Mouse (Mus musculus) heart, postnatal 4 days (tissue): ENCODE measurements around the gene Bsdc1. TPM values are rescaled to one million over a fixed set of nuclear protein-coding genes. Genes with fewer than 3 reads are reported as not detected.

Source experiments
- DNase-seq: peaks from one replicate; pipeline ENCODE4 v3.0.0; 2021
- total RNA-seq, 2 experiments: library from RNA; stranded (reverse); gene quantifications; 2 replicates each; pipeline ENCODE4 v1.2.3; 2021

Gene Bsdc1
- total RNA-seq, 2 experiments from 2014 or later = 34.0 to 36.6 TPM

DNA sequence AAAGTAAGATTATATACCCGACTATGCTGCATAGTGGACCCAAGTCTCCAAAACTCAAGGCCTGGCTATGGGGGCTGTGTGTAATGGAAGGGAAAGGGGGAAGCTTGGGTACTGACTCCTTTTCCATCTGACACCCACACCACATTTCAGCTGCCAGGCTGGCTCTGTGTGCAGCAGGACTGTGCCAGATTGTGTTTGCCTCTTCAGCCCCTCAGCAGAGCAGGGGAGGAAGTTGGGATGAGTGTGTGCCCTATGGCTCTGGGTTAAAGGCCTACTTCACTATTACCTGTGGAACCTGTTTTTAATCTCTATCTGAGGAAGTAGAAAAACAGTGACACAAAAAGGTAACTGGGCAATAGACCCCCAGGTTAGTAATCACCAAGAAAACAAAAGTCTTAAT lies 19.7 kb downstream of the Bsdc1 start:
- no peak for DNase-seq

DNA sequence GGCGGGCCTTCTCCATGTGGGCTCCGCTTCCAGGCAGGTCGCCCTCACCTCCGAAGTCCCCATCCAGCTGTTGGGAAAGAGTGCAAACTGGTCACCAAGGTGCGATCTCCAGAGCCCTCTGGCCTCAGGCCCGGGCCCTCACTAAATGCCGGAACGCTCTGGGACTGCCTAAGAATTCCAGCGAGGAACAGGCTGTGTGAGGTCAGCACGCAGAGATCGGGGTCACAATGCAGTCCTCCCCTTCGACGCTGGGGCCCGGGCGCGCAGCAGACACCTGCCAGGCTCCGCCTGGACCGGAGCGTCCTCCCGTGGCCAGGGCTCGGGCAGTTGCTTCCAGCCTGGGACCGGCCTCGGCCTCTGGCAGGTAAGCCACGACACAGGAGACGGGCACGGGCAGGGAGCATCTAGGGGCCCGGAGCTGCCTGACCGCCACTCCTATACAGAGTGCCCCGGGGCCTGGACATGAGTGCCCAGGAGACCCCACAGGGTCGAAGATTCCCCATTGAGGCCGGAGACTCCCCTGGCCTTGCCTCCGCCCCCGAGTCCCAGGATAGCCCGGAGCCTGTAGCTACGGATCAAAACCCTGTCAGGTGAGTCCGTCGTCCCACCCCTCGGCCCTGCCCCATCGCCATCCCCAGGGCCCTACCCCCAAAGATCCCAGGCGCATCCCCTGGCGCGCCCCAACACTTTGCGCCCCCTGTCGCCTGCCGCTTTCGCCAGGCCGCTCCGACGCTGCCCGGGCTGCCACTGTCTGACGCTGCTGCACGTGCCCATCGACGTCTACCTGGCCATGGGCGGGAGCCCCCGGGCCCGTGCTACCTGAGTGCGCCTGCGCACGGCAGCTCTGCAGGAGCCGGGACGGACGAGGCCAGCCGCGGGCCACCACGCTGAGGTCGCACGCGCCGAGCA lies 29.8 kb downstream of the Bsdc1 start, which contains the start of the genes Tssk3 and Fam229a:
TSS of gene Tssk3 (minus strand) at position 51 of the 909 bp plus-strand sequence.
TSS of gene Fam229a (plus strand) at position 219 of the 909 bp plus-strand sequence.
- no peak for DNase-seq

DNA sequence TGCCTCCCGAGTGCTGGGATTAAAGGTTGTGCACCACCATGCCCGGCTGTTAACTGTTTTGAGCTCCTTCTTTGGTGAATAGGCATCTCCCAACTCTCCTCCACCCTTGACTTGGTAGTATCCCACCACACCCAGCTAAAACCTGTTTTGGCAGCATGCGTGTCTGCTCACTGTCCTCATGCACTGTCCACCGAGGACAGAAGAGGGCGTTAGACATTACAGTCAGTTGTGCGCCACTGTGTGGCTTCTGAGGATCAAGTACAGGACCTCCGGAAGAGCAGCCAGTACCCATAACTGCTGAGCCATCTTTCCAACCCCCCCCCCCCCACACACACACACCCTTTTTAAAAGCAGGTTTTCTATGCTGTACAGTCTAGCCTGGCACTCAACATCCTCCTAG lies 33.3 kb downstream of the Bsdc1 start:
- DNase-seq = no peak

DNA sequence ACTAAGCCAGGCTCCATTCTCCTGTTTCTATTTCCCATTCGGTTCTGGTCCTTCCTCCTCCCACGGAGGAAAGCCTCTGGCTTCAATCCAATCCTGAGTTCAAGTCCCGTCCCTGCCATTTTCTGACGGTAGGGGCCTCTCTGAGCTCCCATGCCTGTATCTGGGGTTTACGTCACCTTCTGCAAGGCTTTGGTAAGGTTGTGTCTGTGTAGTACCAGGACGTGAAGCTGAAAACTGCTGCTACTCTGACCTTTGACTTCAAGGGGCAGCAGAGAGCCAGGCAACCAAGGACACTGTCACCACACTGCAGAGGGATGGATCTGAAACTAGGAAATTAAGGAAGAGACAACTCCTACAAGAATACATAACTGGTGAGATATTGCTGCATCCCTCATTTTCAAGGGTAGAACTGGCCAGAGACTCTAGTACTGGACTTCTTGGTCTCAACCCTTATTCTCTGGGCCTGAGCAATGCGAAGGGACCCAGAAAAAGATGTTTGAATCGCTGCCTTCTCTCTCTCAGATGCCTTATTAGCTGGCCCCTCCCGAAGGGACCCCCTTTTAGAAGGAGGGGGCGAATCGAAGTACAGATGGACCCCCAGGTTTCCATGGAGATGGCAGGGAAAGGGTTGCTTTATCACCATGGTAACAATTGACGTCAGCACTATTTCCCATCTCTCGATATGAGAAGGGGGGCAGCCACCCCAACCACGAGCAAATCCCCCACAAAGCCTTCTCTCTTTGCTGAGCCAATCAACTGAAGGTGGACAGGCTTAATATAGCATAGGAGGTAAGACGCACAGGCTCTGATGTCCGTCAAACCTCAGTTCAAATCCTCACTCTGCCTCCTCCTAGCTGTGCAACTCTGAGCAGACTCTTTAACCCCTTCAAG lies 34.5 kb downstream of the Bsdc1 start:
- DNase-seq = no peak

DNA sequence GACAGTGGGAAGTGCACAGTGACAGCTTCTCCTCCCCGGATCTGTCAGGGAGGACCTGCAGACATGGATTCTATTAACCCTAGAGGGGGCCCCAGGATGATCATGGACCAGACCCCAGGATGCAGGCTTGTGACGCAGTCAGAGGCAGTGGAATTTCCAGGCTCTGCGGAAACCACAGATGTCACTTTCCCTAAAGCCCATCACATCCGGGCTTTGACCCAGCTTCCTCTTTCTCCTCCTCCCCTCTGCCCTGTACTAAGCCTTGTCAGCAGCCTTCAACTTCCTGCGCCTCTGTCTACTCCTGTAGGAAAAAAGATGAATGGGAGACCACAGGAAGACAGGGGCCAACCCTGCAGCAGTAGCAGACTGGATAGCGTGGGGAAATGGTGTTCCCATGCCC lies 35.2 kb downstream of the Bsdc1 start:
- no peak for DNase-seq

DNA sequence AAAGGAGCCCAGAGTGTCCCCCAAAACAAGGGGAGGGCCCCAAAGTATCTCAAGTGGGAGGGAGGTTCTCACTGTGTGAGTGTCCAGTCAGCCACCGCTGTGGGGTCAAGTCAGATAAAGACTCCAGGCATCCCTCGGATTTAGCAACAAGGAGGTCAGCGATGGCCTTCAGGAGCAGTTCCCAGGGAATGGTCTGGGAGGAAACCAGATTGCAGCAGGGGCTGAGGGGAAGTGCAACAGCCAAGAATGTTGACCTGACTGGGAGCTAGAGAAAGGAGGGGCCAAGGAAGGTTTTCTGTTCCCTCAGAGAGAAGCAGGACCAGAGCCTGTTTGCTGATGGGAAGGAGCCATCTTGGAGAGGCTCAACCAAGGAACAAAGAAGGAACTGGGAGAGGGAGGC lies 37.6 kb downstream of the Bsdc1 start:
- DNase-seq = no peak

DNA sequence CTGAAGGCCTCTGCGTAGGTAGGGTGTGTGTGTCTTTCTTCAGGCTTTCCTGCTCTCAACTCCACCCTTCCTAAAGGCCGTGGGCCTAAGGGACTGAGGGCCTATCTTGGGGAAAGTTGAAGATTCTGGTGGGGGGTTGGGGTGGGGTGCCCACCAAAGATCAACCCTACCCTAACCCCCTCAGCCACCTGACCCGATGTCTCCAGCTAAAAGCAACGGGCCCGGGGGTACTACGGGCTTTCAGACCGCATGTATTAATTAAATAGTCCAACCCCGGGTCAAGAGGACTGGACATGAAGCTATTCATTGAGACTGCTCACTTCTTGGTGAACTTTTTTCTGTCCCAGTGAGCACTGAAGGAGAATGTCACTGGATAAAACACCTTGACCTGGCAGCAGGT lies 38.6 kb downstream of the Bsdc1 start:
- no peak for DNase-seq

DNA sequence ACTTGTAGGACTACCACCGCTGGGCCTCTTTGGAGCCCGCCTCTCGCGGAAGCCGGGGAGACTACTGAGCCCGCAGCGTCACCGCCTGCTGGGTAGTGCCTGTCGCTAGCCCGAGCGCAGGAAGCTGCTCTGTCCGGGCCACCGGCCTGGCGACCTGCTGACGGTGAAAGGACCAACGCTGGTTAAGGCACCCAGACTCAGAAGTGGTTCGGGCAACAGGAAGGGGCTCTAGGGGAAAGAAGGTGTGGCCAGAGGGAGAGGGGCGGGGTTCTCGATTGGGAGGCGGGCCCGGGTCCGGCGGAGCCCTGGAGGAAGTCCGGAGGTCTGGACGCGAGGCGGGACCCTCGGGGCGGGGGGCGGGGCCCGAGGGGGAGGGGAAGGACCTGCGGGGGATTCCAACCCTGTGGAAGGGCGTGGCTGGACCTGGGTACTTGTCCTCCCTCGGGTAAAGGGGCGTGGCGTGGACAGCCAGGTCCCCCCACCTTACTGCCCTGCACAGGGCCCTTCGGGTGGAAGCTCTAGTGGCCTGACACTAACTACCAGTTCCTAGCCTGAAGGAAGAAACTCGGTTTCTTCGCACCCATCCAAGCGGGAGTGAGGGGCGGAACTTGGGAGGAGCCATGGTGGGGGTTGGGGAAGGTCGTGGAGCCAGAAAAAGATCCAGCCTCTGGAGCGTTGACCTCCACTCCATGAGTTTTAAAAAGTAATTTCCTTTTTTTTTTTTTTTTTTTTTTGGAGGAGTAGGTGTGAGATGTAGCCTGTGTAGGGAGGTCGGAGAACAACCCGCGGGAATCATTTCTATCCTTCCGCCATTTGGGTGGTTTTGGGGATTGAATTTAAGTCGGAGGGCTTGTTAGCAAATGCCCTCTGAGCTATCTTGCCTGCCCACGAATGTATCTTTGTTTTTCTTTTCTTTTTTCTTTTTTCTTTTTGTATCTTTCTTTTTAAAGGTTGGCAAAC lies 39.5 kb downstream of the Bsdc1 start:
- peak; percentile 92 for DNase-seq

DNA sequence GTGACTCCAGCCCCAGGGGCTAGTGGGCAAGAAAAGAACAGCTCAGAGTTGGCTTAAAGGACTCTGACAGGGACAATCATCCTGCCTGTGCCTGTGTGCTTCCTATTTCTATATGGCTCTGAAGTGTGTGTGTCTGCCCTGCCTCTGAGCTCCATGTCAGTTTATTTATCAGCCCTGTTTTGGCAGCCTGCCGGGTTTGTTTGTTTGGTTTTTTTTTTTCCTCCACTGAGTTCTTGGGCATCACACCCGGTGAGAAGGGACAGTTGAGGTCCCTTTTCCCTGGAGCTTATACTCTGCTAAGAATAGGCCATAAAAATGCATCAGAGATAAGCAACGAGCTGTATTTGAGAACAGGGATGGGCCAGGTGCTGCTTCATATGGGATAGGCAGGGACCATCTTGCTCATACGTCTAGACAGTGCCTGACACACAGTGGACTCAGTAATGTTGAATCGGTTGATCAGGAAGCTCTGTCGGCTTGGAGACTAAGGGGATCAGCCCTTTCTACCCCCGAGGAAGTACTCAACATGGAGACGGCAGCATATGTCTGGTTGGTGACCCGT lies 41.0 kb downstream of the Bsdc1 start:
- no peak for DNase-seq

DNA sequence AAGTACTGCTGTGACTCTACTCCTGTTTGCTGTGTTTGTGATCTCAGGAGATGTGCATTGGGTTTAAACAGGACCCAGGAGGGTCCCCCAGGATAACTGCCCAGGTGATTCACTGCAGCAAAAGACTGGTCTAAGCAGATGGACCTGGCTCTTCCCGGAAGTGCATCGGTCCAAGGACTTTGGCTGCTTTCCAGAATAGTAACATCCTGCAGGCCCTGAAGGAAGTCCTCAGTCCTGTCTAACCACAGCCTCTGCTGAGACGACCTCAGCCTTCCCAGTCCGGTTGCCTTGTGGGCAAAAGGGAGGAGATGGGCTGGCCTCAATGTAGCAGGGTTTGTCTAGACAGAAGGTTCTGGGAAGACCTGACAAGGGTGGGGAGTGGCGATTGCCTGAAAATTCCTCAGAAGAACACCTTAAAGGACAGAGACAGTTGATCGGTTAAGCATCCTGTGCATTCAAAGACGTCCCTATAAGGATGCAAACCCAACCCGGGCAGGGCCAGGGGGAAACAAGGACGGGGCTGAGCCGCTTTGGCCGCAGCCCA lies 41.6 kb downstream of the Bsdc1 start:
- no peak for DNase-seq

DNA sequence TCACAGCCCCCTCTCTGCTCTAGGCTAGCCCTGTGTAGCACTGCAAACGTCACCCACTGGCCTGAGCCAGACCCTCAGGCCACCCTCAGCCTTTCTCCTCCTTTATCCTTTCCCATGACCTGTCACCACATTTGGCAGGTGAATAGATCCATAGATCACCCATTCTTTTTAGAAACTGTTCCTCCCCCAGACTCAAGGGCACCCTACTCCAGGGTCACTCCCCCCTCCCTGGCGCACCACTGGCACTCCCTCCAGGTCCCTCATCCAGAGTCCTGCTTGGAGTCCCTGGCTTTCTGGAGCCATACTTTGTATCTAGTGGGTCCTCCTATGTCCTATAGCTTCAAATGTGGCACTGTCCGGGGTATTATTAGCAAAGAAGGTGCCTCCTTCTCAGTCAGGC lies 44.1 kb downstream of the Bsdc1 start:
- no peak for DNase-seq

DNA sequence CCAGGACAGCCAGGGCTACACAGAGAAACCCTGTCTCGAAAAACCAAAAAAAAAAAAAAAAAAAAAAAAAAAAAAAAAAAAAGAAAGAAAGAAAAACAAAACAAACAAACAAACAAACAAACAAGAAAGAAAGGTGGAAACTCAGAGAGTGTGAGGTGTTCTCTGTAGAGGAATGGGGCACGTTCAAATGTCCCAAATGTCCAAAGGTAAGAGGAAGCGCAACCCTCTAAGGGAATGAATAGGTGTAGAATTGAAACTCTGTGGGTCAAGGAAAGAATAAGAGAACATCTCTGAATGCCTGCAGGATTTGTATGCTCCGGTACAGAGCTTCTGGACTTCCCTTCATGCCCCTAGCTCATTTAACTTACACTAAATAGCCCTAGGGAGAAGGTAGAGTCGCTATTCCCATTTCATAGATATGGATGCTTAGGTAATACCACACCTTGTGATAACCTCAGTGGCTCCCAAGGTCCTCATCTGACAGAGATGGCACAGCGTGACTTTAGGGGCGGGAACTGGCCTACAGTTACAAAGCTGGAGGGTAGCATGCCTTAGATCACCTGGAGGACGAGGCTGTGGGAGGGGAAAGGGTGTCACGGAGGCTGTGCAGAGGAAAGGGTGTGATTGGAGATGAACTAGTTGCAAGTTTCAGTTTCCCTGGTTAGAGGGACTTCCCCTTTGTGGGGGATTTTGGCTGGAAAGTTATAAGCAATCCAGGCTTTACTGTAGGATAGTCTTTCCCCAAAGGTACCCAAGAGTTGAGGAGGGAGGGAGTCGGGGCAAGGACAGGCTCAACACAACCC lies 46.3 kb downstream of the Bsdc1 start:
- no peak for DNase-seq

DNA sequence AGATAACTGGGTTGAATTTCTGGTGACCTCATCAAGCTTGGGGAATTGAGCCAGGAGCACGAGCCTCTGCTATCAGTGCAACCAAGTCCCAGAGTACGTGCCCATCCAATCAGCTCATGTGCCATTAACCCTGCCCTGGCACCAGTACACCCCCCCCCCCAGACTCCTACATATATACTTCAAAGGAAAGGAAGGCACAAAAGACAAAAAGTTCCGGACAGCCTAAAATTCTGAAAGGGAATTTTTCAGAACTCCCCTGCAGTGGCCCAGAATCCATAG lies 46.8 kb downstream of the Bsdc1 start:
- DNase-seq = peak; percentile 53

DNA sequence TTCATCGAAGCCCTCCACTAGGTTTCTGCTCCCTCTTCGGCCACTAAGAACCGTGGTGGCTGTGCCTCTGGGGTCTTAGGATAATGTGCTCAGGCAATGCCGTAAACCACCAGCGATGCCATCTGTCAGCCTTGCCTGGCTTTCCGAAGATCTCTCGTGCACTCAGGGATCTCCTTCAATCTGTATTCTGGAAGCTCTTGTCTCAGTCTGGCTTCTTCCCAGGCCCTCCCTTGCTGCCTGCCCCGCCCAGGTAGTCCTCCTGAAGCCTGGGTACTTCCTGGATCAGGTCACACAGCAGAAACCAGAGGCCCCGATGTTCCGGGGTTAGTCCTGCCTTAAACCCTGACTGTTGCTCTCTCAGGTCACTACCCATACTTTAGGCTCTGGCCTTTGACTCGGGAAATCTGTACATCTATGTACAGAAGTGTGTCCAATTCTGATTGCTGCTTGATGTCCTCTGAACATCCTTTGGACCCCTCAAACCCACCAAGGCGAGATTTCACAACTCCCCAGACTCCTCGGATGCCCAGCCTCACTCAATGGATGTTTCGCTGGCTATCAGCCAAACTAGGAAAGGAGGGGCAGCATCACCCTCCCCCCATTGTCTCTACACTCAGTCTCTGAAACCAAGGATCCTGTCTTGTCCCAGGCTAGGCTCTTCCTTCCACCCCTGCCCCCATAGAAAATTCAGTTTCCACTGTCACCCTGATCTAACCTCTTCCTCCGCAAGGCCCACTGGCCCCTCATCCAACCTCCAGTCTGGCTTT lies 47.6 kb downstream of the Bsdc1 start:
- DNase-seq = no peak

DNA sequence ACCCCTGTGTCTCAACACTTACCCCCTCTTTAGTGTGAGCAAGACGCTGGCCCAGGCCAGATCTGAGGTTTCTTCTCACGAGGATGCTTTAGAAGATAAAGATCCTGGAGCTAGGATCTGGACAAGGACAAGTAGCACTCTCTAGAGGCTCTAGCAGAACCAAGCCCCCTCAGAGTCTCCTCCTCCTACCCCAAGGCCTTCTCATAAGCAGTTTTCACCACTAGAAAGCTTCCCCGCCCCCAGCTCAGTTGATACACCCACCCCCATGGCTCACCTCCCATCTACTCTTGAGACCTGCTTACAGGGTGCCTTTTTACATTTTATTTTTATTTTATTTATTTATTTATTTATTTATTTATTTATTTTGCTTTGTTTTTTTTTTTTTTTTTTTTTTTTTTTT lies 48.3 kb downstream of the Bsdc1 start:
- no peak for DNase-seq

DNA sequence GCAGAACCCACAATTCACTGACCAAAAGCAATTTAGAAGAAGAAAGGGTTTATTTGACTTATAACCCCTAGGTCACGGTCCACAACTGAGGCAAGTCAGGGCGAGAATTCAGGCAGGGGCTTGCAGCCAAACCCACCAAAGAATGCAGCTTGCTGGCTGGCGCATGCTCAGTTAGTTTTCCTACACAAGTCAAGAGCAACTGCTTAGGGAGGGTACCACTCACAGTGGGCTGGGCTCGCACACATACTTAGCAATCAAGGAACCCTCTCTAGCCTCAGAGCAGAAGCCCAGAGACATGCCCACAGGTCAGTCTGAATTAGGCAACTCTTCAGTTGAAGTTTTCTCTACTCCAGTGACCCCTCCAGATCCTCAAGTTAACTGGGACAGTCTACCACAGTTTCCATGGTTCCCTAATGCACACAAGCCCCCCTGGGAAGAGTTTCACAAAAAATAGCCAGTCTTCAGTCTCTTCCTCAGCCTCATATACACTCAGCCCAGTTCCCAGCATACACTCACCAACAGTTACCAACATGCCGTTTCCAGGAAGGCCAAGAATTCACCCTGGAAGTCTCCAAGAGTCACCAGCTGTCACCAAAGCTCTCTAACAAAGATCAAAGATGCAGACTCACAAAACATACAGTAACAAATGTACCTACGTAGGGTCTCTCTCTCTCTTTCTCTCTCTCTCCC lies 49.5 kb downstream of the Bsdc1 start:
- no peak for DNase-seq

DNA sequence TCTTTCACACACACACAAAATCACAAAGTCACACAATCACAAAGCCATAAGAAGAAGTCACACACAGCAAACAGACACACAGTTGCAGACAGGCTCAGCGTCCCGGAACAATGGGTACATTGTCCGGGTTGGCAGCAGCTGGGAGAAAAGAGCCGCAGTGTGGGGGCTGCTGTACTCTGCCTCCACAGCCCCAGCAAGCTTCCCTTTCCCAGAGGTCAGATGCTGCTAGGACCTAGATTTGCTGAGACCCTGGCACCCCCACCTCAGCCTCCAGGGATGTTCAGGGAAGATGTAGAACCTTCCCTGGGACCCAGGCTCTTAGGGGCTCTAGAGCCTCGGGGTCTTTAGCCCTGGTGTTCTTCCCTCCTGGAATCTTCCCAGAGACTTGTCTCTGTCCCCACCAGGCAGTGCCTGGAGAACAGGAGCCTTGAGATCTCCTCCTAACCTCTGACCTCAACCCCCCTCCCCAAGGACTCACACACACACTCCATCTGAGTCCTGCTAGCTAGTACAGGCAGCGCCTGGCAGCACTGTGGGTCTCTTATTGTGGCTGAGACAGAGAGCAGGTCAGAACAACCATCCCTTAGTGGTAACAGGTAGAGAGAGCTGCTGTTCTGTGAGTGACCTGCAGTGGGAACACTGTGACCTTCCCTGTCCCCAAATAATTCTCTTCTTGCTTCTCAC lies 50.2 kb downstream of the Bsdc1 start:
- no peak for DNase-seq

DNA sequence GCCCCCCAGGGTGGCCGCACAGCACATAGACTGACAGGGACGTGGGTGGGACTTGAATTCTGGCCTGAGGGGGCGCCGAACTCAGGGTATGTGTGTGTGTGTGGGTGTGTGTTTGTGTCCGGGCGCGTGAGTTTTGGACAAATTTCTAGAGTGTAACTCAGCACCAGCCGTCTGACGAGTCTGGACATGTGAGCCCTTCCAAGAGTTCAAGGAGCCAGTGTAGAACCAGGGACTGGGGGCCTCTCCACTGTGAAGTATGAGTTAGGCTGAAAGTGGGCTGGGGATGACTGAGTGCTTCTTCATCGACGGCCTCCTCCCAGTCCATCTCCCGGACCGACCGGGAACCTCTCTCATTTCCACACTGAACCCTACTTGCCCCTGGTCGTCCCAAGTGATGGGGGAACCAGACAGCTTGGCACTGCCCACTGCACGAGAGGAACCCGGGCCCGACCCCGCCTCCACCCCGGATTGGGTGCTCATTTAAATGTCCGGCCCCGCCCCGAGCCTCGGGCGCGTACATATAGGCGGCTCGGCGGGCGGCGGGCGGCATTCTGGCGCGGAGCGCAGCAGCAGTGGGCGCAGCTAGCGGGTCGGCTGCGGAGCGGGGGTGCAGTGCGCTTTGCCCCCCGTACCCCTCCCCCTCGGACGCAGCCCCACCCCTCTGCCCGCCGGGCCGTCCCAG lies 51.8 kb downstream of the Bsdc1 start, which contains the start of gene Marcksl1:
TSS of gene Marcksl1 (plus strand) at position 496 of the 682 bp plus-strand sequence.
- DNase-seq = peak; percentile 93
